Mouse (Mus musculus): ENCODE measurements around the gene Zdhhc15.
"Not testable (repeated sequence)": the region's sequence is repeated elsewhere in the genome, so short reads cannot be mapped to it uniquely, and the experiment has no call there.

DNA sequence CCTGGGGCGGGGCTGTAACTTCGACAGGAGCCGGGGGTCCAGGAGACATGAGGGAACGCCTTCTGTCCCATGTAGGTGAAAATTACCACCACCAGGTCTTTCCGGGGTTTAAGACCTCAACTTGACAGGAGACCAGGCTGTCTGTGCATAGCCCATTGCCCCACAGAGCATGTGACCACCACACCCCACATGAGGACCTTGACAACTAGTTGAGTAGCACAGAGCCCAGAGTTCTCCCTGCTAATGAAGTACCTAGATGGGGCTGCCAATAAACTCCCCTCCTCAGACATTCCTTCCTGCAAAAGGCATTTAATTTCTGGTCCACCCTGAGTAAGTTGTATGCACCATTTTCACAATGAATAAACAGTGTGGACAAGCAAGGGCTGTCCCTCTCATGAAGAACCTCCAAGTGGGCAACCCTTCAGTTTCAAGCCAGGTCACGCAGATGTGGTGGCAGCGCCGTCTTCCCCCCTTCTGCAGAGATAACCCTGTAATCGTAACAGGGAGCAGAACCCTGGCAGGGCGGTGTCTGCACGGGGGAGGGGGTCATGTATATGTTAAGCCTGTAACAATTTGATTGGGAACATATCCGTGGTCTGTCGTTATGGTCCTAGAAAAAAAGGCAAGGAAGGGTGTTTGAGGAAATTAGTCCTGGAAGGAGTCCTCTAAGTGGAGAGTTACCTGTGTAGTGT is 68.5 kb downstream of the Zdhhc15 start:
- not testable (repeated sequence) for TF ChIP-seq EP300, CTCF (IDR thresholded peaks at IDR 0.05; ENCODE audit: low read depth)
